Mouse (Mus musculus) testis, adult 2 months (tissue): ENCODE measurements around the gene Olfr986. TPM values are rescaled to one million over a fixed set of nuclear protein-coding genes. Genes with fewer than 3 reads are reported as not detected.

Experiments used
- H3K27ac ChIP-seq: fragments of 200-500 bp; 2 replicates; pipeline ENCODE4 v1.5.1; 2012; ENCODE audit warnings: low read depth, low read length; ENCODE audit not compliant: control insufficient read depth, insufficient read depth
- H3K27me3 ChIP-seq: fragments of 200-500 bp; 2 replicates; pipeline ENCODE4 v1.6.1; 2012; ENCODE audit warnings: mild to moderate bottlenecking, low read length, moderate library complexity; ENCODE audit not compliant: control insufficient read depth, insufficient read depth
- H3K36me3 ChIP-seq: fragments of 200-500 bp; 2 replicates; pipeline ENCODE4 v1.6.1; 2012; ENCODE audit warnings: mild to moderate bottlenecking, low read length; ENCODE audit not compliant: control insufficient read depth, insufficient read depth
- H3K4me1 ChIP-seq: fragments of 200-500 bp; 2 replicates; pipeline ENCODE4 v1.6.1; 2012; ENCODE audit warnings: low read length; ENCODE audit not compliant: control insufficient read depth, insufficient read depth
- H3K4me3 ChIP-seq: fragments of 200-500 bp; 2 replicates; pipeline ENCODE4 v1.5.1; 2012; ENCODE audit warnings: low read depth, mild to moderate bottlenecking, low read length, moderate library complexity, mixed read lengths; ENCODE audit not compliant: control insufficient read depth
- CTCF ChIP-seq: fragments of 200-500 bp; IDR thresholded peaks from 2 replicates; pipeline ENCODE4 v1.5.1; 2012; ENCODE audit warnings: low read depth, mild to moderate bottlenecking, inconsistent platforms, low read length, moderate library complexity; ENCODE audit not compliant: control insufficient read depth, insufficient read depth, insufficient replicate concordance
- POLR2A ChIP-seq: fragments of 200-500 bp; IDR thresholded peaks from 2 replicates; pipeline ENCODE4 v1.6.1; 2012; ENCODE audit warnings: low read depth, mild to moderate bottlenecking, inconsistent platforms, low read length, moderate library complexity; ENCODE audit not compliant: control insufficient read depth
- polyA plus RNA-seq: library from polyadenylated mRNA; depleted of rRNA; stranded (reverse); fragments of >200 nt; gene quantifications from 2 replicates; pipeline ENCODE4 v1.2.3, GENCODE M21; 2012

Olfr986 gene
- polyA plus RNA-seq, 1 experiment: not detected

DNA sequence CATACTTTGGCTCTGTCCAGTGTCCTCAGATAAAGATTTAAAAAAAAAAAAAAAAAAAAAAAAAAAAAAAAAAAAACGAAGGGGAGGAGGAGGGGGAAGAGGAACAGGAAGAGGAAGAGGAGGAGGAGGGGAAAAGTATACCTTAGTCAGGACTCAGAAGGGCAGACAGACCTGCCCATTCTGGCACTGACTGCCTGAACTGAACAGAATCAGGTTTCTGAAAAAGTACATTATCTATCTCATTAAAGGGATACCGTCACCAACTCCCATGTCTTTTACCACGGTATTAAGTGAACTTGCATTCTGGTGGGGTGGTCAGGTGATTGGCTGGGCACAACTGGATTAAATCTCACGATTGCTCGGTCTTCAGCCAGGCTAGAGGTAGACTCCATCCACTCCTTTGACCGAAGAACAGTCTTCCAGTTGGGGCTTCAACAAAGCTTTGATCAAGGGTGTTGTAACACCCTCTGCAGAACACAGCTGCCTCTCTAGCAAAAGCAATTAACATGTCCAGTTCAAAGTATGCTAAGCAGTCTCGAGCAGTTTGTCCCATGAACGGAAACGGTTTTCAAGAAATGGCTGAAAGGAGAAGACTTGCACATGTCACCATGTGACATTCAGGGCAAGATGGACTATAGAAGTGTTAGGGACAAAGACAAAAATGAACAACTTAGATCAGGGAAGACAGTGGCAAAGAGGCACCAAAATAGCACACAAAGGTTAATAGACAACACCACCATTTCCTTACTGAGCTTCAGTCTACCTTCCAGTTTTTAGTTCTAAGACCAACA is 10.6 kb downstream of the Olfr986 start:
- no peak for TF ChIP-seq POLR2A
- no peak for TF ChIP-seq CTCF
- Histone ChIP-seq H3K36me3 (no peaks in the 10 kb centered on the region), H3K4me3 (peak overlapping the region; percentile 74), H3K27me3 (no peaks in the 10 kb centered on the region), H3K27ac (peak overlapping the region; percentile 21), H3K4me1 (peaks cover 4% of the 10 kb centered on the region)

DNA sequence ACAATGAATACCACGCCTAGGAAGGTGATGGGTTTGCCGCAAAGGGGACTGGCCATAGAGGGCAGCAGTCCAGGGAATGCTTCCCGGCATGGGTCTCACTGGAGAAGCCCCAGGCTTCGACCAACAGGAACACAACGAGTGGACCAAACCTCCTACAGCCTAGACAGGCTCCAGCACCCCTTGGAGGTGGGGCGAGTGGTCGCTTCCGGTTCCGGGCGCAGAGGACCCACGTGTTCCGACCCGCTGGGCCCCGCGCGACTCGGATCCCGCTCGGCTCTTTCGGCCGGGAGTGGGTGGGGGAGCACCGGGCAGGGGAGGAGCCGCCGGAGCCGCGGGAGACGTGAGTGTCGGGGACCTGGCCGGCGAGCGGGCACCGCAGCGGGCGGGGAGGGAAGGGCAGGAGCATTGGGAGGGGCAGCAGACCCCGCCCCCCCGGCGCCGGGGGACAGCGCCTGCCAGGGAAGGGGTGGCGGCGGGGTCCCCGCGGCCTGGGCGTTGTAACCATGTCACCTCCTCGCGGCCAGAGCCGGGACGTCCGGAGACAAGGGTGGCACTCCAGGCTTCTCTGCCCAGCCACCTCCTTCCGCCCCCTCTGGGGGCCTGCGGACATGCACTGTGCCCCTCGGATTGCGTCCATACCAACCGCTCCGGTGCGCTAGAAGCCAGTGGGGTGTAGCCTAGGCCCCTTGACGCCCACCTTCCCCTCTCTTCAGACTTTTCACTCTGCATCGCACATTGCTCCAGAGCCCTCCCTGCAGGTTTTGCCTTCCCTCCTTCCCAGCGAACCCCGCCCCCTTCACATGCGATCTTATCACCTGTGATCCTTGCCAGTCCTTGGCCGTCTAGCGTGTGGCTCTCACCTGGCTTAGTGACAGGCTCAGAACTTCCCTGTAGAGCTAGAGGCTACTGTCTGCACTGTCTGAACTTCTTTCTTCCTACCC is 11.6 kb downstream of the Olfr986 start, which contains the start of gene Zfp202:
Gene Zfp202, plus strand, starts transcription at position 219 of the 941 bp plus-strand sequence.
- Histone ChIP-seq H3K4me1 (peaks cover 4% of the 10 kb centered on the region), H3K27ac (peak within 1 kb of the TSS; percentile 21), H3K36me3 (no peaks in the 10 kb centered on the region), H3K4me3 (peak within 1 kb of the TSS; percentile 74), H3K27me3 (no peaks in the 10 kb centered on the region)
- TF ChIP-seq POLR2A (peak; percentile 54), CTCF (no peak)

DNA sequence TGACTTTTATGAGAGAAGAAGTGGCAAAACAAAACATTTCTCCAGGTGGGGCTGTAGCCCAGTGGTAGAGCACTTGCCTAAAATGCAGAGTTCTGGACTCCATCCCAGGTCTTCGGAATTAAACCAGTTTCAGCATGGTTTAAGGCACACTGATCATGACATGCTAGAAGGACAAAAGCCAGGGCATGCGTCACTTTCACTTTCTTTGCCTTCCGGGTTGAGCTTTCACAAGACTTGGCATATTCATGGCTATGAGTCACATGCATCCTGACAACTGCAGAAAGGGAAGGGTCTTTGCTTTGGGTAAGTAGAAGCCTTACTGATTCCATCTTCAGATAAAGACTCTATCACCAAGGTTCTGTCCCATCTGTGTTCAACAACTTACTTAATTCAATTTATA is 15.3 kb downstream of the Olfr986 start:
- TF ChIP-seq POLR2A (no peak), CTCF (no peak)
- H3K4me1 ChIP-seq: peaks cover 4% of the 10 kb centered on the region

DNA sequence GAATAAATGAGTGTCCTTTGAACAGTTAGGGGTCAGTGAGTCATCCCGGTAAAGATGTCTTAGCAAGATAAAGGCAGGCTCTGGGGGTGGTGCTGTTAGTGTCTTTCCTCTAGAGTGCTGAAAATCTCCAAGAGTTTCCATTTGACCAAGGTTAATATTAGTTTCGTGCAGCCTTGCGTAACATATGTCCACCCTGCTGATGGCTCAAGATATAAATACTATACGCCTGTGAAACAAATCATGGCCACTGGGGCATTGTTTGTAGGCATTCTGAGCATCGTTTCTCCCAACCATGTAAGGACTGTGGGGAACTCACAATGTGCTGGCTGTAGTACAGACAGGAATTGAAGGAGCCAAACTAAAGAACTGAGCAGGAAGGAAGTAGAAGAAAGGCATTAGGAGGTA is 25.8 kb downstream of the Olfr986 start:
- no peaks in the 10 kb centered on the region for H3K4me1 ChIP-seq
- peaks cover 4% of the 10 kb centered on the region for H3K36me3 ChIP-seq
- no peak overlapping the region for H3K4me3 ChIP-seq
- H3K27ac ChIP-seq: no peak overlapping the region
- no peaks in the 10 kb centered on the region for H3K27me3 ChIP-seq
- no peak for TF ChIP-seq POLR2A
- TF ChIP-seq CTCF: no peak

More for the DNA sequence above, 15.3 kb downstream of the Olfr986 start:
- H3K4me3 ChIP-seq: no peak overlapping the region
- H3K27me3 ChIP-seq: no peaks in the 10 kb centered on the region
- H3K36me3 ChIP-seq: no peaks in the 10 kb centered on the region; the same call in 1 of the 2 replicates
- H3K27ac ChIP-seq: no peak overlapping the region

DNA sequence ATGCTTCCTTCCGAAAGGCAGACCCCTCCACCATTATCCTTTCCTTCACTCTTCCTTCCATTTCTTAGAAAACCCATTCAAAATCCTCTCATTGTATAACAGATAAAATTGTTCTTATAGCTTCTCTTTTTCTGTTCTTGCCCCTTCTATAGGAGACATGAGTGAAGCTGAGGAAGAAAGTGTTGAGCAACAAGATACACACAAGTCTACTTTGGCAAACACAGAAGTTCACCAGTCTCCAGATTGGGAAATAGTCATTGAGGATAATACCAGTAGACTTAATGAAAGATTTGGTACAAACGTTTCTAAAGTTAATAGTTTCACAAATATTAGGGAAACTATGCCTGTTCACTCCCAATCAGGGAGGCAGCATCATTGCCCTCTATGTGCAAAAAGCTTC is 30.0 kb downstream of the Olfr986 start:
- no peak for TF ChIP-seq POLR2A
- no peak for TF ChIP-seq CTCF
- no peaks in the 10 kb centered on the region for H3K27me3 ChIP-seq
- H3K4me3 ChIP-seq: no peak overlapping the region
- no peak overlapping the region for H3K27ac ChIP-seq
- H3K36me3 ChIP-seq: peaks cover 4% of the 10 kb centered on the region
- H3K4me1 ChIP-seq: no peaks in the 10 kb centered on the region

DNA sequence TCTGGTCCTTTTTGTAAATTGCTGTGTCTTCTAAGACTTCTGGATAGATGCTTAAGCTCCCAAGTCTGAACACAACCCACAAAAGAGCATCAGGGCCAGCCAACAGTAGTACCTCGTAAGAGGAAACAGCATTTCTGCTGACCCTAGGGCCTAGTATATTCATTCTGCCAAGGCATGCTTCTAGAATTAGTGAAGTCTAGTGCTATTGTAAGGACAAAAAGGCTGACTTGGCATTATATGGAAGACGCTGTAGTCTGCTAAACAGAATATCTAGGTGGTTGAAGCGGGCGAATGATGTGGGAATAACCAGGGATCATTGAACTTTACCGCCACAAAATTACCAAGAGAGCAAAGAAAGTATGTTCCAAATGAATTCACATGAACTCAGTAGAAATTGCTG is 33.3 kb downstream of the Olfr986 start:
- Histone ChIP-seq H3K4me3 (no peak overlapping the region), H3K27ac (no peak overlapping the region), H3K36me3 (peaks cover 2% of the 10 kb centered on the region; the same call in 1 of the 2 replicates), H3K4me1 (no peaks in the 10 kb centered on the region), H3K27me3 (no peaks in the 10 kb centered on the region)
- TF ChIP-seq CTCF (no peak), POLR2A (no peak)

DNA sequence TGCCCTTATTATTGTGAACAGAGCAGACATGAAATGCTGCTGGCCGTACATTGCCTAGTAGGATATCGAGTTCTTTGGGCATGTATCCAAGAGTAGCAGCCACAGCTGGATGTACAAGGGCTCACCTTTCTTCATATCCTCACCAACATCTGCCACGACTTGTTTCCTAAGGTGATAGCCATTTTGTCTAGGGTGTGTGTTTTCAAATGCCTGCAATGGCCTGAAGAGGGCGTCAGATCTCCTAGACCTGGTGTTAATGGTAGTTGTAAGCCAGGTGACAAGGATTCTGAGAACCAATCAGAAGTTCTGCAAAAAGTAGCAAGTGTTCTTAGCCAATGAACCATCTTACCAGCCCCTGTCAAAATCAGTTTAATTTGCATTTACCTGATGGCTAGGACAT is 35.9 kb downstream of the Olfr986 start:
- Histone ChIP-seq H3K36me3 (no peaks in the 10 kb centered on the region), H3K4me3 (no peak overlapping the region), H3K4me1 (no peaks in the 10 kb centered on the region), H3K27me3 (no peaks in the 10 kb centered on the region), H3K27ac (no peak overlapping the region)
- no peak for TF ChIP-seq CTCF
- TF ChIP-seq POLR2A: no peak
